Mouse (Mus musculus): Measurements from ENCODE around the gene Gm21541. TPM values are rescaled to one million over a fixed set of nuclear protein-coding genes. Genes with fewer than 3 reads are reported as not detected.
"Not testable (repeated sequence)": the region's sequence is repeated elsewhere in the genome, so short reads cannot be mapped to it uniquely, and the experiment has no call there.

Gene Gm21541
- not detected for total RNA-seq (2022)

DNA sequence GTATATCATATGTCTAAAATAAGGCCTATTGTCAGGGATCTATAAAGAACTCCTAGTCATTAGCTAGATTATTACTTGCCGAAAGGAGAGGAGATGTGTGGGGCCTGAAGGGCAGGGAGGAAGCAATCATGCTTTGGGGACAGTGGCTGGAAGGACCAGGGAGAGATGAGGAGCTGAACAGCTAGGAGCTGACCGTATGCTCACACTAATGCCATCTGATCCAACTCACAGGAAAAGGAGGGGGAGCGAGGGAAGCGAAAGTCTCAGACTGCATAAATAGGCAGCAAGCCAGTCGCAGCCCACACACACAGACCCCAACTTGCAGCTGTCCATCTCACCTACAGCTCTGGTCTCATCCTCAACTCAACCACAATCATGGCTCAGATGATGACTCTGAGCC lies at the start of gene Gm21541:
TSS of gene Gm21541 (plus strand) at position 301 of the 400 bp plus-strand sequence.
- DNase-seq (ENCODE audit: low spot score) = not testable (repeated sequence)

- DNase-seq (ENCODE audit: low spot score) = not testable (repeated sequence)
These were observed 37.9 kb downstream of the Gm21541 start, which contains the start of gene Gm20878 for GRCm38 (mm10) chr4:41941272-41941671. Gene Gm20878 (plus strand): TSS chr4:41941572.

Other genes with a start within 250 kb of the Gm21541 start
- 1 to 10 TPM; 2.2 to 5.3 (median 4.9) TPM for gene Cntfr, start 206.5 kb upstream of the Gm21541 start, total RNA-seq (2022)
- gene Il11ra1, start 203.6 kb upstream of the Gm21541 start, total RNA-seq (2022) = 100 to 1,000 TPM in 3 of 4 experiments, 10 to 100 TPM in 1; 95.9 to 110 (median 104) TPM
- gene Rpp25l, start 190.1 kb upstream of the Gm21541 start, total RNA-seq (2022) = 10 to 100 TPM; 29.7 to 35.8 (median 33.3) TPM
- 10 to 100 TPM; 69.4 to 71.8 (median 70.7) TPM for gene Dctn3, start 180.4 kb upstream of the Gm21541 start, total RNA-seq (2022)
- gene Arid3c, start 172.5 kb upstream of the Gm21541 start, total RNA-seq (2022) = not detected
- gene Galt, start 148.4 kb upstream of the Gm21541 start, total RNA-seq (2022) = 10 to 100 TPM; 52.6 to 60.5 (median 58.6) TPM
- 10 to 100 TPM; 20.9 to 23.8 (median 21.7) TPM for gene Sigmar1, start 147.5 kb upstream of the Gm21541 start, total RNA-seq (2022)
- 10 to 100 TPM; 12.3 to 19.6 (median 14.5) TPM for gene Ccl27a, start 129.4 kb upstream of the Gm21541 start, total RNA-seq (2022)
- under 1 TPM in 3 of 4 experiments, not detected in 1; 0.63 to 0.86 (median 0.73) TPM for gene Gm20878, start 38.0 kb downstream of the Gm21541 start, total RNA-seq (2022)
- gene Fam205a4, start 62.4 kb downstream of the Gm21541 start, total RNA-seq (2022) = not detected
- under 1 TPM in 1 of 4 experiments, not detected in 3; 0.22 TPM for gene Gm21093, start 131.1 kb downstream of the Gm21541 start, total RNA-seq (2022)
- gene Gm3893, start 187.6 kb downstream of the Gm21541 start, total RNA-seq (2022) = not detected
- gene Gm13304, start 211.2 kb downstream of the Gm21541 start, total RNA-seq (2022) = 10 to 100 TPM; 28.4 to 45.6 (median 39.5) TPM
- gene Gm13306, start 249.8 kb downstream of the Gm21541 start, total RNA-seq (2022) = not detected